Mouse (Mus musculus) embryo, embryonic 10 days (tissue): ENCODE measurements around the gene Ciao1.
A peak's percentile ranks its signal among the peaks of the same experiment; 100 is the strongest.
"Not testable (repeated sequence)": the region's sequence is repeated elsewhere in the genome, so short reads cannot be mapped to it uniquely, and the experiment has no call there.

Source experiments
- DNase-seq: peaks from one replicate; pipeline ENCODE4 v3.0.0-alpha.2; 2015; ENCODE audit warnings: low spot score

Ciao1 gene

GRCm38 (mm10) chr2:127250291-127251008 lies 2.8 kb upstream of the Ciao1 start:
- no peak for DNase-seq

DNA sequence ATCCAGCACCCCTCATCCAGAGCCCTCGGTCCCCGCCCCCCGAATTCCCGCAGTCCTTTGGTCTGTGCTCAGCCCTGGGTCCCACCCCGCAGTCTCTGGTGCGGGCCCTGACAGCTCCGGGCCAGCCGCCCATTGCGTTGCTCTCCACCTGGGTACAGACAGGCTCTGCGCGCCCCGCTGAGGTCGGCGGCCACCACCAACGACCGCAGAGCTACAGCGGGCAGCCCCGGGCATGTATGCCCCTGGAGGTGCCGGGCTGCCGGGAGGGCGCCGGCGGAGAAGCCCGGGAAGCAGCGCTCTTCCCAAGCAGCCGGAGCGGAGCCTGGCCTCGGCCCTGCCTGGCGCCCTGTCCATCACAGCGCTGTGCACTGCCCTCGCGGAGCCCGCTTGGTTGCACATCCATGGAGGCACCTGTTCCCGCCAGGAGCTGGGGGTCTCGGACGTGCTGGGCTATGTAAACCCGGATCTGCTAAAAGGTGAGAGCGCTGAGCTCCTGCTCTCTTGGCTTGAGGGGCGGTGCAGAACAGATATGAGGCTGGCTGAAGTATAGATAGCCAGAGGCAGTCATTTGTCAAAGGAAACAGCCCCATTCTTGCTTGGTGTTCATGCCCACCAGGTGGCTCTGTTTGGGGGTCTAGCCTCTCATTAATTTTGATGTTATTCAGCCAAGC lies 853 bp upstream of the Ciao1 start:
- DNase-seq, result peak; percentile 49

DNA sequence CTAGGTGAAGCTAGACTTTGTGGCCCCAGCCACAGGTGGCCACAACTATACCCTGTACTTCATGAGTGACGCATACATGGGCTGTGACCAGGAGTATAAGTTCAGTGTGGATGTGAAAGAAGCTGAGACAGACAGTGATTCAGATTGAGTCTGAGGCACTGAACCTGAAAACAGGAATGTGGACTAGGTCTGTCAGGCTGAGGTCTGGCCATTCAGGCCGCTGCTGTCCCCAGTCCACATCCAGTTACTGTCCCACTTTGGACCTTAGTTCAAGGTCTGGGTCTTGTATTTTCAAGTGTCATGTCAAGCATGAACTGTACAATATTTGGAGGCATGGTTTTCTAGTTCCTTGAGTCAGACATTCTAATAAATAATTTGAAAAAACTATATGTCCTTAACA lies 7.6 kb downstream of the Ciao1 start:
- no peak for DNase-seq

- DNase-seq, result no peak
Measured at GRCm38 (mm10) chr2:127237897-127238610, 9.6 kb downstream of the Ciao1 start.

DNA sequence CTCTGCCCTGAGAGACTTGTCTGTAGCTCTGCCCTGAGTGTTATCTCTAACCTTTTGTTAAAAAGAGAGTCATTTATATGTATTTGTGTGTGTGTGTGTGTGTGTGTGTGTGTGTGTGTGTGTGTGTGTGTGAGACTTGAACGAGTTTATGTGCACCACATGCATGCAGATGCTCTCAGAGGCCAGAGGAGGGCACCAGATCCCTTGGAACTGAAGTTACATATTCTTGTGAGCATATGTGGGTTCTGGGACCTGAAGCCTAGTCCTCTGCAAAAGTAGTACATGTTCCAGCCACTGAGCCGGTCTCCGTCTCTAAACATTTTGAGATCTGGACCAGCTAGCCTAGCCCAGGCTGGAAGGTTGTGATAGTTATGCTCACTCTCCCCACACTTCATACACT lies 22.4 kb downstream of the Ciao1 start:
- no peak for DNase-seq

GRCm38 (mm10) chr2:127217746-127218145 lies 29.9 kb downstream of the Ciao1 start:
- DNase-seq, result no peak

DNA sequence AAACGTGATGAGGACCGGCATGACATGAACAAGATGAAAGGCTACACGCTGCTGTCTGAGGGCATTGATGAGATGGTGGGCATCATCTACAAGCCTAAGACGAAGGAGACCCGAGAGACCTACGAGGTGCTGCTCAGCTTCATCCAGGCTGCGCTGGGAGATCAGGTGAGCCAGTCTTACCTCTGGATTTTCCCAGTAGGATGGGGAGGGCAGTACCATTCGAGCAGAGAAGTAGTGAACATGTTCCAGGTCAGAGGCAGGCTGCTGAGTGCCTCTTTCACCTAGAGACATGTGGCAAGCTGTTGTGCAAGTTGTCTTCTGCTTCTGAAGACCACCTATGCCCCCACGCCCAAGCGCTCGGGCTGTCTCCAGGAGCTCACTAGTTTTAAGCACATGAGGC lies 36.9 kb downstream of the Ciao1 start:
- DNase-seq, result no peak

- DNase-seq, result no peak
Measured at GRCm38 (mm10) chr2:127208452-127208769, 39.2 kb downstream of the Ciao1 start.

DNA sequence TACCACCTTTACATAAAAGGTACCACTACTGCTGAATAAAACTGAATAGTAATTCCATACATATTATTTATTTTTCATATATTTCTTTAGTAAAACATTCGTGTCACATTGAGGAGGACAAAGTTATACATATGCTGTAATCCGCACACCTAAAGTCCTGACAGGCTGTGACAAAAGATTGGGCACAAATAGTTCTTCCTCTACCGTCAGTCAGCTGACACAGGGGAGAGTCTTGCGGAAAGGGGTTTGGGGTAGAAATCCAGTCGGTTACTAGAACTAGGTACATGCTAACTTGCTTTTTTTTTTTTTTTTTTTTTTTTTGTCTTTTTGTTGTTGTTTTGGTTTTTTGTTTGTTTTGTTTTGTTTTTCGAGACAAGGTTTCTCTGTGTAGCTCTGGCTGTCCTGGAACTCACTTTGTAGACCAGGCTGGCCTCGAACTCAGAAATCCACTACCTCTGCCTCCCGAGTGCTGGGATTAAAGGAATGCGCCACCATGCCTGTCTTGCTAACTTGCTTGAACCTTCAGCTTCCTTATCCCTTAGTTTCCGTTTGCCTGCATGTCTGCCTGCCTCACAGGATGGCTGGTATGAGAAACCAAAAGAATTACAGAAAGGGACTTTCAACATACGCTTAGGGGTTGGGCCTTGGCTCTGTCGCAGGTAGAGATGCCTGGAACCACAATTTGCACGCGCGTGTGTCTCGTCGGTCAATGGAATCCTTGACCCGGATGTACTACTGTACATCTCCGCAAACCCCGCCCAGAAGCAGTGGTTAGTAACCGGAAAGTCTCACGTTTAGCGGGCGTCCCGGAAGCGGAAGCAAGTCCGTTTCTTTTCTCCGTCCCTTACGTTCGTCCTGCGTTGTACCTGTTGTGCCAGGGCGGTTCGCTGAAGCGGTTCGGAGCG lies 39.8 kb downstream of the Ciao1 start, which contains the start of the genes 1810024B03Rik and Snrnp200:
Gene 1810024B03Rik, minus strand, starts transcription at position 734 of the 905 bp plus-strand sequence.
Gene Snrnp200, plus strand, starts transcription at position 840 of the 905 bp plus-strand sequence.
- DNase-seq, result peak; percentile 99

DNA sequence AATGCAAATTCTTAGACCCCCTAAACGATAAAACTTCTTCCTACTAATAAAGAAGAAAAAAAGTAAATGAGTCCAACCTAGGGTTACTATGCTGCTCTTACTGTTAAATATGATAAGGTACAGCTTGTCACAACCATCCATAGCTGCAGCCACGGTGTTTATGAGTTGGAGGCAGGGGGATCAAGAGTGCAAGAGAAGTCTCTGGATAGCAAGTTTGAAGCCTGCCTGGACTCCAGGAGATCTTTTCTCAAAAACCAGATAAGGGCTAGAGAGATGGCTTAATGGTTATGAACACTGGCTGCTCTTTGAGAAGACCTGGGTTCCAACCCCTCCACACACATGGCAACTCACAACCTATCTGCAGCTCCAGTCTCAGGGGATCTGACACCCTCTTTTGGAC lies 40.7 kb downstream of the Ciao1 start:
- no peak for DNase-seq

DNA sequence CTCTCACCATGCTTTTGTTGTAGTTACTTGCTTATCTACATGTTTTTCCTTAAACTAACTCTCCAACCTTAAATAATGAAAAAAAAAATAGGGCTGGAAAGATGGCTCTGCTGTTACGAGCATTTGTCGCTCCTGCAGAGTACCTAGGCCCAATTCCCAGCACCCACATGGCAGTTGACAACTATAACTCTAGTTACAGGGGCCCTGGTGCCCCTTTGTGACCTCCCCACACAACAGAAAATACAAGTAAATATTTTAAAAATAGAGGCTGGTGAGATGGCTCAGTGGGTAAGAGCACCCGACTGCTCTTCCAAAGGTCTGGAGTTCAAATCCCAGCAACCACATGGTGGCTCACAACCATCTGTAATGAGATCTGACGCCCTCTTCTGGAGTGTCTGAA lies 41.7 kb downstream of the Ciao1 start:
- DNase-seq, result not testable (repeated sequence)

DNA sequence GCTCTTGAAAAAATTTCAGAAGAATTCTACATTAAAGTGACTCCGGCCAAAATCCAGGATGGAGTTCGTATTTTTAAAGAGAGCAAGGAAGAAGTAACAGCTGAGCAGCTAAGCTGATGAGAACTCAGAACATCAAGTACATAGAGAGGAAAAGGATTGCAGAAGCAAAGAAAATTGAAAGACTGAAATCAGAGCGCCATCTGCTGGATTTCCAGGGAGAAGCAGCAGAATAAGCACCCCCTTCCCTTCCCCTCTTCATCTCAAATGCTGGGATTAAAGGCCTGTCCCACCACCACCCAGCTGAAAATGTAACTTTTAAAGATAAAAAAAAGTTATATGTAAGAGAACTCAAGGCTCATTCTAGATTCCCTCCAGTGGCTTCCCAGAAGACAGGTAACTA lies 42.7 kb downstream of the Ciao1 start:
- peak; percentile 66 for DNase-seq
